Mouse (Mus musculus) forebrain, embryonic 16.5 days (tissue): Measurements from ENCODE around the gene Coil. TPM values are rescaled to one million over a fixed set of nuclear protein-coding genes. Genes with fewer than 3 reads are reported as not detected.

Source experiments
- ATAC-seq: fragments of 200-750 bp; cut with Nextera tagmentation; 2 replicates; pipeline ENCODE4 v1.8.0; 2017; ENCODE audit warnings: mild to moderate bottlenecking, moderate library complexity
- H3K27ac ChIP-seq: fragments of 300-500 bp; sonication (generic); 2 replicates; pipeline ENCODE4 v1.5.1; 2014; ENCODE audit warnings: low read length, control low read depth
- H3K27me3 ChIP-seq: fragments of 300-500 bp; sonication (generic); replicated peaks from 2 replicates; pipeline ENCODE4 v1.6.1; 2014; ENCODE audit warnings: low read length; ENCODE audit not compliant: control insufficient read depth, insufficient read depth
- H3K36me3 ChIP-seq: fragments of 300-500 bp; sonication (generic); 2 replicates; pipeline ENCODE4 v1.6.1; 2014; ENCODE audit not compliant: control insufficient read depth, insufficient read depth
- H3K4me1 ChIP-seq: fragments of 300-500 bp; sonication (generic); replicated peaks from 2 replicates; pipeline ENCODE4 v1.6.1; 2014; ENCODE audit warnings: low read length; ENCODE audit not compliant: control insufficient read depth, insufficient read depth
- H3K4me2 ChIP-seq: fragments of 300-500 bp; sonication (generic); 2 replicates; pipeline ENCODE4 v1.6.1; 2014; ENCODE audit warnings: mild to moderate bottlenecking, low read length, control low read depth
- H3K4me3 ChIP-seq: fragments of 300-500 bp; sonication (generic); replicated peaks from 2 replicates; pipeline ENCODE4 v1.5.1; 2014; ENCODE audit warnings: mild to moderate bottlenecking, low read length, control low read depth
- H3K9ac ChIP-seq: fragments of 300-500 bp; sonication (generic); replicated peaks from 2 replicates; pipeline ENCODE4 v1.6.1; 2014; ENCODE audit warnings: low read depth, low read length, control low read depth
- H3K9me3 ChIP-seq: fragments of 300-500 bp; sonication (generic); 2 replicates; pipeline ENCODE4 v1.6.1; 2016; ENCODE audit warnings: low read length; ENCODE audit not compliant: control insufficient read depth
- WGBS: fragments of 180-500 bp; shearing (Covaris S2); extraction: QIAGEN DNeasy Blood & Tissue Kit; methylation state at CpG from one replicate; pipeline ENCODE4 v1.1.7; 2014; 5-methylcytosine and 5-hydroxymethylcytosine counted together
- polyA plus RNA-seq: library from polyadenylated mRNA; unstranded; fragments of >200 nt; fragmentation: Nextera tagmentation; extraction: Ambion mirVana; gene quantifications from 2 replicates; pipeline ENCODE4 v1.2.1, GENCODE M21; 2015

Gene Coil
- polyA plus RNA-seq, 1 experiment from 2014 or later: 27.1 TPM

GRCm38 (mm10) chr11:88955217-88955969 lies 14.7 kb upstream of the Coil start, which contains the start of gene Scpep1:
Scpep1 (minus strand) TSS chr11:88955465.
- 5% methylated on average over 34 of the region's 34 CpGs for WGBS
- H3K9ac ChIP-seq: peak within 1 kb of the TSS; percentile 55
- H3K4me3 ChIP-seq: peak within 1 kb of the TSS; percentile 61
- H3K9me3 ChIP-seq: no peaks in the 10 kb centered on the region
- H3K27me3 ChIP-seq: no peaks in the 10 kb centered on the region
- peak within 1 kb of the TSS; percentile 63 for H3K4me2 ChIP-seq
- no peaks in the 10 kb centered on the region for H3K4me1 ChIP-seq
- peak; percentile 99 for ATAC-seq
- peak within 1 kb of the TSS; percentile 53; the same call in 1 of the 2 replicates for H3K27ac ChIP-seq
- H3K36me3 ChIP-seq: no peaks in the 10 kb centered on the region; the same call in 1 of the 2 replicates

- no peaks in the 10 kb centered on the region for H3K9me3 ChIP-seq
- WGBS: 85% methylated on average over 3 of the region's 3 CpGs
- no peak overlapping the region for H3K4me3 ChIP-seq
- H3K36me3 ChIP-seq: no peaks in the 10 kb centered on the region
- no peak overlapping the region for H3K9ac ChIP-seq
- no peak overlapping the region for H3K27ac ChIP-seq
- no peak for ATAC-seq
- H3K27me3 ChIP-seq: no peaks in the 10 kb centered on the region
- no peak overlapping the region for H3K4me2 ChIP-seq
- no peaks in the 10 kb centered on the region for H3K4me1 ChIP-seq
Observed at GRCm38 (mm10) chr11:88958851-88959250, 11.2 kb upstream of the Coil start.

- no peak within 1 kb of the TSS for H3K9ac ChIP-seq
- no peaks in the 10 kb centered on the region for H3K4me1 ChIP-seq
- 97% methylated on average over 2 of the region's 3 CpGs for WGBS
- no peaks in the 10 kb centered on the region for H3K36me3 ChIP-seq
- H3K9me3 ChIP-seq: no peaks in the 10 kb centered on the region
- H3K27me3 ChIP-seq: no peaks in the 10 kb centered on the region
- no peak for ATAC-seq
- H3K27ac ChIP-seq: no peak within 1 kb of the TSS
- no peak within 1 kb of the TSS for H3K4me3 ChIP-seq
- no peak within 1 kb of the TSS for H3K4me2 ChIP-seq
Observed at GRCm38 (mm10) chr11:88966881-88967361, 3.1 kb upstream of the Coil start, which contains the start of gene Elobl. Elobl (minus strand) TSS chr11:88966931.

GRCm38 (mm10) chr11:88973776-88974701 lies 4.0 kb downstream of the Coil start:
- peak; percentile 92 for ATAC-seq
- H3K4me3 ChIP-seq: peak overlapping the region; percentile 73
- peak overlapping the region; percentile 82 for H3K9ac ChIP-seq
- H3K36me3 ChIP-seq: no peaks in the 10 kb centered on the region
- H3K27me3 ChIP-seq: no peaks in the 10 kb centered on the region
- H3K9me3 ChIP-seq: no peaks in the 10 kb centered on the region
- WGBS: under 1% methylated on average over 54 of the region's 62 CpGs
- peak overlapping the region; percentile 83 for H3K27ac ChIP-seq
- peaks cover 14% of the 10 kb centered on the region for H3K4me1 ChIP-seq
- H3K4me2 ChIP-seq: peak overlapping the region; percentile 65

- no peak overlapping the region for H3K4me3 ChIP-seq
- no peak overlapping the region for H3K4me2 ChIP-seq
- no peaks in the 10 kb centered on the region for H3K36me3 ChIP-seq
- H3K9me3 ChIP-seq: no peaks in the 10 kb centered on the region
- H3K4me1 ChIP-seq: peaks cover 14% of the 10 kb centered on the region
- no peak for ATAC-seq
- H3K27ac ChIP-seq: no peak overlapping the region
- 85% methylated on average over 2 of the region's 2 CpGs for WGBS
- H3K9ac ChIP-seq: no peak overlapping the region
- H3K27me3 ChIP-seq: no peaks in the 10 kb centered on the region
Observed at GRCm38 (mm10) chr11:88976320-88976719, 6.3 kb downstream of the Coil start.

GRCm38 (mm10) chr11:88977188-88977587 lies 7.1 kb downstream of the Coil start:
- WGBS: 95% methylated on average over 5 of the region's 5 CpGs
- Histone ChIP-seq H3K4me3 (no peak overlapping the region), H3K9ac (no peak overlapping the region), H3K27ac (no peak overlapping the region), H3K27me3 (no peaks in the 10 kb centered on the region), H3K9me3 (no peaks in the 10 kb centered on the region), H3K4me2 (no peak overlapping the region), H3K4me1 (peaks cover 14% of the 10 kb centered on the region), H3K36me3 (0 out of 2 replicates have a peak, but pooled peaks cover 3% of the 10 kb centered on the region)
- ATAC-seq: no peak

GRCm38 (mm10) chr11:88981337-88981736 lies 11.3 kb downstream of the Coil start:
- H3K9me3 ChIP-seq: no peaks in the 10 kb centered on the region
- ATAC-seq: no peak
- H3K27ac ChIP-seq: no peak overlapping the region
- 85% methylated on average over 8 of the region's 8 CpGs for WGBS
- no peak overlapping the region for H3K4me3 ChIP-seq
- no peaks in the 10 kb centered on the region for H3K27me3 ChIP-seq
- no peak overlapping the region for H3K9ac ChIP-seq
- H3K4me1 ChIP-seq: no peaks in the 10 kb centered on the region
- H3K4me2 ChIP-seq: no peak overlapping the region
- peaks cover 15% of the 10 kb centered on the region; the same call in 1 of the 2 replicates for H3K36me3 ChIP-seq

- H3K4me2 ChIP-seq: no peak overlapping the region
Observed at GRCm38 (mm10) chr11:88986616-88987015, 16.6 kb downstream of the Coil start.

GRCm38 (mm10) chr11:88988956-88989355 lies 18.9 kb downstream of the Coil start:
- ATAC-seq: no peak
- H3K9me3 ChIP-seq: no peaks in the 10 kb centered on the region
- 76% methylated on average over 5 of the region's 5 CpGs for WGBS
- H3K9ac ChIP-seq: no peak overlapping the region
- H3K27me3 ChIP-seq: no peaks in the 10 kb centered on the region
- H3K4me1 ChIP-seq: no peaks in the 10 kb centered on the region
- H3K4me2 ChIP-seq: no peak overlapping the region
- H3K27ac ChIP-seq: no peak overlapping the region
- H3K4me3 ChIP-seq: no peak overlapping the region
- peaks cover 21% of the 10 kb centered on the region for H3K36me3 ChIP-seq

More at GRCm38 (mm10) chr11:88986616-88987015, 16.6 kb downstream of the Coil start:
- no peak overlapping the region for H3K4me3 ChIP-seq
- ATAC-seq: no peak
- H3K27ac ChIP-seq: no peak overlapping the region
- no peaks in the 10 kb centered on the region for H3K9me3 ChIP-seq
- H3K27me3 ChIP-seq: no peaks in the 10 kb centered on the region
- H3K36me3 ChIP-seq: peaks cover 27% of the 10 kb centered on the region
- no peak overlapping the region for H3K9ac ChIP-seq
- H3K4me1 ChIP-seq: no peaks in the 10 kb centered on the region
- WGBS: 89% methylated on average over 10 of the region's 10 CpGs
